Mouse (Mus musculus) ovary, postnatal 36 days (tissue): ENCODE results near the gene Gm49345.
A peak's percentile ranks its signal among the peaks of the same experiment; 100 is the strongest.
"Not testable (repeated sequence)": the region's sequence is repeated elsewhere in the genome, so short reads cannot be mapped to it uniquely, and the experiment has no call there.

Source experiments
- DNase-seq: peaks from one replicate; pipeline ENCODE4 v3.0.0; 2022; ENCODE audit warnings: low spot score, mixed read lengths

The Gm49345 gene

GRCm38 (mm10) chr13:67637294-67638007 lies at the start of gene Gm49345, which contains the start of gene Zfp729a:
TSS of gene Gm49345 (minus strand) at chr13:67637769.
TSS of gene Zfp729a (minus strand) at chr13:67637791.
- DNase-seq = peak; percentile 76

- DNase-seq = no peak
Measured at GRCm38 (mm10) chr13:67686971-67687370, 49.4 kb upstream of the Gm49345 start, which contains the start of gene Zfp738. TSS of gene Zfp738 (minus strand) at chr13:67687071.

GRCm38 (mm10) chr13:67683841-67684240 lies 46.3 kb upstream of the Gm49345 start:
- DNase-seq = not testable (repeated sequence)

GRCm38 (mm10) chr13:67682959-67683735 lies 45.6 kb upstream of the Gm49345 start:
- DNase-seq = peak; percentile 72

GRCm38 (mm10) chr13:67674902-67675301 lies 37.3 kb upstream of the Gm49345 start:
- no peak for DNase-seq

GRCm38 (mm10) chr13:67652496-67652895 lies 14.9 kb upstream of the Gm49345 start:
- no peak for DNase-seq

GRCm38 (mm10) chr13:67610108-67610507 lies 27.5 kb downstream of the Gm49345 start:
- no peak for DNase-seq

- peak; percentile 80 for DNase-seq
Measured at GRCm38 (mm10) chr13:67609066-67609876, 28.3 kb downstream of the Gm49345 start, which contains the start of gene Zfp729b. TSS of gene Zfp729b (minus strand) at chr13:67609707.

- no peak for DNase-seq
Measured at GRCm38 (mm10) chr13:67572591-67573189, 64.9 kb downstream of the Gm49345 start.

- DNase-seq = no peak
Measured at GRCm38 (mm10) chr13:67553730-67554129, 83.8 kb downstream of the Gm49345 start, which contains the start of gene Zfp748. TSS of gene Zfp748 (minus strand) at chr13:67553830.

- peak; percentile 76 for DNase-seq
Measured at GRCm38 (mm10) chr13:67552505-67553346, 84.8 kb downstream of the Gm49345 start.

- DNase-seq = no peak
Measured at GRCm38 (mm10) chr13:67545941-67546340, 91.6 kb downstream of the Gm49345 start.
